Mouse (Mus musculus): Measurements from ENCODE around the gene Cd300e. TPM values are rescaled to one million over a fixed set of nuclear protein-coding genes. Genes with fewer than 3 reads are reported as not detected.

Gene Cd300e
- not detected in 2 replicates for polyA plus RNA-seq (2012)

GRCm38 (mm10) chr11:115062077-115062476, at the start of gene Cd300e:
Gene Cd300e, minus strand, starts transcription at chr11:115062177.
- TF ChIP-seq GATA1 (IDR thresholded peaks at IDR 0.05; ENCODE audit: low read length), result no peak

- TF ChIP-seq GATA1 (IDR thresholded peaks at IDR 0.05; ENCODE audit: low read length), result no peak
These were observed 48.3 kb upstream of the Cd300e start for GRCm38 (mm10) chr11:115110271-115110670.

GRCm38 (mm10) chr11:115108176-115108575, 46.2 kb upstream of the Cd300e start:
- no peak for TF ChIP-seq GATA1 (IDR thresholded peaks at IDR 0.05; ENCODE audit: low read length)

- no peak for TF ChIP-seq GATA1 (IDR thresholded peaks at IDR 0.05; ENCODE audit: low read length)
These were observed 45.5 kb upstream of the Cd300e start for GRCm38 (mm10) chr11:115107403-115107916.

GRCm38 (mm10) chr11:115106638-115107037, 44.7 kb upstream of the Cd300e start:
- no peak for TF ChIP-seq GATA1 (IDR thresholded peaks at IDR 0.05; ENCODE audit: low read length)

GRCm38 (mm10) chr11:115104769-115105563, 43.0 kb upstream of the Cd300e start:
- TF ChIP-seq GATA1 (IDR thresholded peaks at IDR 0.05; ENCODE audit: low read length), result no peak

DNA sequence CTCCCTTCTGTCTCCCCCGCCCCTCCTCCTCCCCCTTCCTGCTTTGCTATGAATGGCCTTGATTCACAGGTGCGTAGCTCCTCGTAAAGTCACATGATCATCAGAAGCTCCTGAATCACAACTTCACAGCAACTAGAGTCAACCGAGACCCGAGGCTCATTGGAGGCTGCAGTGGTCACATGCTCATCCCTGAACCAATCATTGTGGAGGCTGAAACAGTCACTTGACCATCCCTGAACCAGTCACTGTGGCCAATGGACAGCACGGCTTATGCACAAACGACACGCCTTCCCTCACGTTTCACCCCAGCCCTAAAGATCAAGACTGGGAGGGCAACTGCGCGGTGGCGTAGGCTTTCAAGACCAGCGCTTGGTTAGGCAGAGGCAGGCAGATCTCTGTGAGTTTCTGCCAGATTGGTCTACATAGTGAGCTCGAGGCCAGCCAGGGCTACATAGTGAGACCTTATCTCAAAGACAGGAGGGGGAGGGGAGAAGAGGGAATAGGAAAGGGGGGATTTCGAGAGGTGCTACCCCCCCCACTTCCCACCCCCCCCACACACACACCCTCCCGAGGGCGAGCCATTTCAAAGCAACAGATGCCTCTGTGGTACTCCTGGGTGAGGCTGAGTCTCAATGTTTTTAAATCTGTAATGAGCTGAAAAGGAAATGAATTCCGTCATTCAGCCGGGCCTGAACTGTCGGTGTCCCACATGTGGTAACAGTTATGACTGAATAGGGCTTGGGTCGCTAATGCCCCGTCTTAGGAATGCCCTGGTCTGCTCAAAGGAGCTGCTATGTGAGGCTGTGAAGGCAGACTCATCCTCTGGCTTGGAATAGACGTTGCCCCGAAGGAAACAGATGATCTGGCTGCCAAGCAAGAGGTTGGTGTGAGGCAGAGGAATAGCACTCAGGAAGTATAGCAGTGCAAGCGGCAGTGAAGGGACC, 41.8 kb upstream of the Cd300e start:
- no peak for TF ChIP-seq GATA1 (IDR thresholded peaks at IDR 0.05; ENCODE audit: low read length)

DNA sequence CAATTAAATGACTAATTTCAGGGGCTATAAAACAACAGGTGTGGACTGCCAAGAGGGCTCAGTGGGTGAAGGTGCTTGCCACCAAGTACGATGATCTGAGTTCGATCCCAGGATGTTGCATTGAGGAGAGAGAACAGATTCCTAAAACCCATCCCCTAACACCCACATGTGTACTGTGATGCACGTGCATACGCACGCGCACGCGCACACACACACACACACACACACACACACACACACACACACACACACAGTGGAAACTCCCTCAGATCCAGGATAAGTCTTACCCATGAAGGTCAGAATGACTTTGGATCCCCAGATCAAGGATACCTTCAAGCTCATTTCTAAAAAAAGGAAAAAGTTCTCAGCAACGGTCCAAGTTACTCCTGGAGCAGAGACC, 40.1 kb upstream of the Cd300e start:
- no peak for TF ChIP-seq GATA1 (IDR thresholded peaks at IDR 0.05; ENCODE audit: low read length)

DNA sequence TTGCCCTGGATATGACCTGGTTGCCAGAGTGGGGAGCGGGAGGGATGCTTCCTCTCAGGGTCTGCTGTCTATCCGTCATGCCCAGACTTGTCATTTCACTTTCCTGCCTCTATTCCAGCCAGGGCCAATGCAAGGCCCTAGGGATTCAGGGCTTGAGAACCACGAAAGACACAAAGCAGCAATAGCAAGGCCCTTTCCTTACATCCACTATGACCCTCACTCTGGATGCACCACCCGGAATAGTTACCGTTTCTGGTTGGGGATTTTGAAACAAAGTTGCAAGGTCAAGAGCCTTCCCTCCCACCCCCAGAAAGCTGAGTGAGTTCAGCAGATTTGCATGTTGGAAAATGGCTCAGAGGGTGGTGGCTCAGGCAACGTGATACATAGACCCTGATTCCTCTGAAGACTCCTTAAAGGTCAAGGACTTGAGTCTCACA, 39.7 kb upstream of the Cd300e start:
- no peak for TF ChIP-seq GATA1 (IDR thresholded peaks at IDR 0.05; ENCODE audit: low read length)

DNA sequence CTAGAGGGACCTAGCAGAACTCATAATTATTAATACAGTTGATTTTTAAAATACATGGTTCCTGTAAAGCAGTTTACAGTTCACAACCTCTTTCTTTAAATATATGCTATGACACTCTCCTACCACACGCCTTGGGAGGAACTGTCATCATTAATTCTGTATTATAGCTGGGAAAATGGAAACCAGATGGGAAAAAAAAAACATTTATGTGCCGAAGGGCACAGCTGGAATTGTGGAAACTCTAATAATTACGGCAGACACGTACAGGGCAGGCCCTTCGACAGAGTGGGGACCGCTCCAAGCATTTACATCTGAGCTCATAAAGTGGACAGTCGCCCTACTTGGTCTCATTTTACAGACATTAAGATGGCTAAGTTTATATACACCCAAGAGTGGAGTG, 38.8 kb upstream of the Cd300e start:
- no peak for TF ChIP-seq GATA1 (IDR thresholded peaks at IDR 0.05; ENCODE audit: low read length)

GRCm38 (mm10) chr11:115100032-115100621, 38.1 kb upstream of the Cd300e start:
- no peak for TF ChIP-seq GATA1 (IDR thresholded peaks at IDR 0.05; ENCODE audit: low read length)

GRCm38 (mm10) chr11:115099241-115099840, 37.4 kb upstream of the Cd300e start:
- TF ChIP-seq GATA1 (IDR thresholded peaks at IDR 0.05; ENCODE audit: low read length), result no peak

GRCm38 (mm10) chr11:115098203-115098932, 36.4 kb upstream of the Cd300e start:
- TF ChIP-seq GATA1 (IDR thresholded peaks at IDR 0.05; ENCODE audit: low read length), result no peak

DNA sequence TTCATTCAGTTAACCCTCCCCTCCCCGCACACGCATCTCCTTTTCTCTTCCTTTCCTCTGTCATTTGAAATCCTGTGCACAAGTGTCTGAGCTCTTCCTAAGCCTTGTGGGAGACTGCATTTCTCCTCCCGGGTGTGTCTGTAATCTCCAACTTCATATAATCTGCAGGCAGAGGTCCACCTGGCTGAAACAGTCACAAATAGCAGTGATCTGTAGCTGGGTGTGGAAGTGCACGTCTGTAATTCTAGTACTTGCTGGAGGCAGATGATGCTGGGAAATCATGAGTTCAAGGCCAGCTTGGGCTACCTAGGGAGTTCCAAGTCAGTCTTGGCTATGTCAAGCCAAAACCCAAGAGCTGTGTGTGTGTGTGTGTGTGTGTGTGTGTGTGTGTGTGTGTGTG, 30.2 kb upstream of the Cd300e start:
- TF ChIP-seq GATA1 (IDR thresholded peaks at IDR 0.05; ENCODE audit: low read length), result no peak
